ENCODE assay signal across 1 mouse cellular context in the genomic region with DNA sequence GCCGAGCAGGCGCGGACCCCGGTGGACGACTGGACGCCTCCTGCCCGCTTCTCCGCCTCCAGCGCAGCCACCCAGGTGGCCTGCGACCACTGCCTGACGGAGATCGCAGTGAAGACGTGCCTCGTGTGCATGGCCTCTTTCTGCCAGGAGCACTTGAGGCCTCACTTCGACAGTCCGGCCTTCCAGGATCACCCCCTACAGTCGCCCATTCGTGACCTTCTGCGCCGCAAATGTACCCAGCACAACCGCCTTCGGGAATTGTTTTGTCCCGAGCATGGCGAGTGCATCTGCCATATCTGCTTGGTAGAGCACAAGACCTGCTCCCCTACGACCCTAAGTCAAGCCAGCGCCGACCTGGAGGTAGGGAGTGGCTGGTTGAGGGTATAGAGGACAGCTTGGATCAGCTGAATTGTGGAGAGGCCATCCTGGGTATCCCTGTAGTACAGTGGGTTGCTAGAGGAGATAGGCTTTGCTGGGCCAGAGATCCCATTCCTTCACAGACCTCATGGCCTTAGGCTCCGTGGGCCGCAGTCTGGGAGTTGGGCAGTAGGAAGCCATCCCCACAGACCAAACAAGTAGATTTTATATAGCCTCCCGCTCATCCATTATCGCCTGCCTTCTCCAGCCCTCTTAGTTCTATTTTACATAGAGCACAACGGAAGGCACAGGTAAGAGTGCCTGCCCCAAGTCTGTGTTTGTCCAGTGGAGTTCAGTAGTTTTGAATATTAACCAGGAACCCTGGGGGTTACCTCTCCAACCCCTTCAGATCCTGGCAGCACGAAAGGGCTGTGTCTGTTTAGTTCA.
TF ChIP-seq lines count a peak whose summit lies in the region.

No protein-coding gene starts in this region.

TF ChIP-seq in MEL, 35 proteins besides CTCF, POLR2A, EP300 and RAD21:
- TF ChIP-seq UBTF (IDR thresholded peaks at IDR 0.05; ENCODE audit: borderline replicate concordance, insufficient read depth, low read depth, low read length) (no peak), MAFK (IDR thresholded peaks at IDR 0.05; ENCODE audit: borderline replicate concordance, low read depth, low read length) (no peak), MYB (IDR thresholded peaks at IDR 0.05; ENCODE audit: low read depth, low read length) (no peak), RCOR1 (IDR thresholded peaks at IDR 0.05; ENCODE audit: low read depth, low read length) (no peak), E2F4 (IDR thresholded peaks at IDR 0.05; ENCODE audit: borderline replicate concordance, low read depth, low read length) (no peak), ETS1 (IDR thresholded peaks at IDR 0.05; ENCODE audit: low read depth, low read length) (no peak), ZC3H11A (IDR thresholded peaks at IDR 0.05; ENCODE audit: low read depth, low read length) (no peak), USF2 (IDR thresholded peaks at IDR 0.05; ENCODE audit: borderline replicate concordance in 1 of 2, insufficient read depth in 1 of 2, low read depth in 1 of 2, low read length in 2 of 2) (no peak), MYC (IDR thresholded peaks at IDR 0.05; ENCODE audit: low read depth, low read length) (0 out of 2 replicates have a peak, but pooled peaks have one; percentile 48), MEF2A (IDR thresholded peaks at IDR 0.05; ENCODE audit: extremely low read depth, insufficient replicate concordance, low read depth, low read length, poor library complexity, severe bottlenecking) (no peak), POLR2AphosphoS5 (IDR thresholded peaks at IDR 0.05; ENCODE audit: borderline replicate concordance, low read depth, low read length) (no peak), ZNF384 (IDR thresholded peaks at IDR 0.05; ENCODE audit: low read depth, low read length) (no peak), ZKSCAN1 (IDR thresholded peaks at IDR 0.05; ENCODE audit: low read depth, low read length) (no peak), SMC3 (IDR thresholded peaks at IDR 0.05; ENCODE audit: low read depth, low read length) (no peak), GABPA (IDR thresholded peaks at IDR 0.05; ENCODE audit: low read depth, low read length) (no peak), NRF1 (IDR thresholded peaks at IDR 0.05; ENCODE audit: insufficient read depth, low read depth, low read length, poor library complexity, severe bottlenecking) (no peak), HCFC1 (IDR thresholded peaks at IDR 0.05; ENCODE audit: low read depth, low read length) (no peak), NELFE (IDR thresholded peaks at IDR 0.05; ENCODE audit: low read depth, low read length) (no peak), BHLHE40 (IDR thresholded peaks at IDR 0.05; ENCODE audit: borderline replicate concordance, low read depth, low read length) (no peak), KAT2A (conservative IDR thresholded peaks at IDR 0.05; ENCODE audit: low read depth, low read length) (no peak), JUND (IDR thresholded peaks at IDR 0.05; ENCODE audit: low read depth, low read length) (no peak), ELF1 (IDR thresholded peaks at IDR 0.05; ENCODE audit: low read depth, low read length) (no peak), TBP (IDR thresholded peaks at IDR 0.05; ENCODE audit: low read depth, low read length) (no peak), USF1 (IDR thresholded peaks at IDR 0.05; ENCODE audit: low read depth, low read length) (no peak), MXI1 (IDR thresholded peaks at IDR 0.05; ENCODE audit: low read depth, low read length) (peak; percentile 64), GATA1 (IDR thresholded peaks at IDR 0.05; ENCODE audit: low read depth, low read length) (no peak), TAL1 (IDR thresholded peaks at IDR 0.05; ENCODE audit: low read length) (no peak), SIN3A (IDR thresholded peaks at IDR 0.05; ENCODE audit: low read length) (peak; percentile 11), TCF12 (IDR thresholded peaks at IDR 0.05; ENCODE audit: low read depth, low read length) (no peak), CHD1 (IDR thresholded peaks at IDR 0.05; ENCODE audit: low read depth, low read length) (0 out of 2 replicates have a peak, but pooled peaks have one; percentile 38), MAX (IDR thresholded peaks at IDR 0.05; ENCODE audit: low read length) (no peak; the same call in none of the 2 replicates), POLR2AphosphoS2 (IDR thresholded peaks at IDR 0.05; ENCODE audit: low read length) (no peak), CHD2 (IDR thresholded peaks at IDR 0.05; ENCODE audit: low read length) (no peak), ZMIZ1 (IDR thresholded peaks at IDR 0.05; ENCODE audit: low read depth, low read length) (no peak), MAZ (IDR thresholded peaks at IDR 0.05; ENCODE audit: low read depth, low read length) (no peak)
